Mouse (Mus musculus): ENCODE results near the gene Igfbp3.

DNA sequence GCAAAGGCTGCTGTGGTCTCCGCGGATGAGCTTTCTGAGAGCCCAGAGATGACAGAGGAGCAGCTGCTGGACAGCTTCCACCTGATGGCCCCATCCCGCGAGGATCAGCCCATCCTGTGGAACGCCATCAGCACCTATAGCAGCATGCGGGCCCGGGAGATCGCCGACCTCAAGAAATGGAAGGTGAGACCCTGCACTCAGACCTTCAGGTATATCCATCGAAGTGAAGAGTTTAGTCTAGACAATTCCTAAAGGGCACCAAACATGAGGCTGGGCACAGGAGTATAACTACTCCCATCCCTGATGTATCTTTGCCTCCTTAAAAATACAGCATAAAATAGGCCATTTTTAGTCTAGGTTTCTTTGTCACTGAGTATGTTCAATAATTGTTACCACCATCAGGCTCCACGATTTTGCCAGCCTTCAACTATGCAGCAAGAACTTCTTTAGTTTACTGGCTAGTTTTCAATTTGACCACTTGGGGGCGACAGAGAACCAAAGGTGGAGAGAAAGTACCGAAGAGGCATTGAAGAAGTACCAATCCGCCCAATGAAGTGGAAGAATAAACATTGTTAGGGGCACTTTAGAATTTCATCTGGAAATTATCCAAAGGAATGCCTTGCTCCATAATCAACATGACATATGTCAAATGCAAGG is 13.9 kb downstream of the Igfbp3 start:
- no peak for TF ChIP-seq POLR2A (IDR thresholded peaks at IDR 0.05; ENCODE audit: borderline replicate concordance, insufficient read depth, low read length)
- TF ChIP-seq CTCF (IDR thresholded peaks at IDR 0.05; ENCODE audit: borderline replicate concordance, insufficient read depth, low read depth, low read length): peak; percentile 42; the same call in 1 of the 2 replicates
